Mouse (Mus musculus) limb, embryonic 14.5 days (tissue): ENCODE results near the gene Zfp992. TPM values are rescaled to one million over a fixed set of nuclear protein-coding genes. Genes with fewer than 3 reads are reported as not detected.
"Not testable (repeated sequence)": the region's sequence is repeated elsewhere in the genome, so short reads cannot be mapped to it uniquely, and the experiment has no call there.

Experiments
- ATAC-seq: fragments of 200-750 bp; cut with Nextera tagmentation; 2 replicates; pipeline ENCODE4 v1.8.0; 2017; ENCODE audit warnings: low read depth, moderate number of reproducible peaks, moderate TSS enrichment; ENCODE audit not compliant: low FRiP score
- DNase-seq: peaks from one replicate; pipeline ENCODE4 v3.0.0-alpha.2; 2015; ENCODE audit warnings: low spot score
- H3K27ac ChIP-seq: fragments of 300-500 bp; sonication (generic); replicated peaks from 2 replicates; pipeline ENCODE4 v1.5.1; 2014; ENCODE audit warnings: low read depth, mild to moderate bottlenecking, low read length, moderate library complexity, mixed read lengths
- H3K27me3 ChIP-seq: fragments of 300-500 bp; sonication (generic); 2 replicates; pipeline ENCODE4 v1.6.1; 2014; ENCODE audit warnings: low read length, mixed read lengths; ENCODE audit not compliant: control insufficient read depth, insufficient read depth
- H3K36me3 ChIP-seq: fragments of 300-500 bp; sonication (generic); 2 replicates; pipeline ENCODE4 v1.6.1; 2014; ENCODE audit warnings: mild to moderate bottlenecking, low read length, moderate library complexity, mixed read lengths; ENCODE audit not compliant: control insufficient read depth, insufficient read depth
- H3K4me1 ChIP-seq: fragments of 300-500 bp; sonication (generic); 2 replicates; pipeline ENCODE4 v1.6.1; 2014; ENCODE audit warnings: antibody characterized with exemption, low read length, mixed read lengths; ENCODE audit not compliant: control insufficient read depth, insufficient read depth
- H3K4me2 ChIP-seq: fragments of 300-500 bp; sonication (generic); replicated peaks from 2 replicates; pipeline ENCODE4 v1.6.1; 2014; ENCODE audit warnings: low read depth, mild to moderate bottlenecking, low read length, moderate library complexity; ENCODE audit not compliant: severe bottlenecking
- H3K4me3 ChIP-seq: fragments of 300-500 bp; sonication (generic); replicated peaks from 2 replicates; pipeline ENCODE4 v1.5.1; 2014; ENCODE audit warnings: low read length
- H3K9ac ChIP-seq: fragments of 300-500 bp; sonication (generic); 2 replicates; pipeline ENCODE4 v1.6.1; 2014; ENCODE audit warnings: mild to moderate bottlenecking, low read depth, low read length, moderate library complexity; ENCODE audit not compliant: severe bottlenecking
- H3K9me3 ChIP-seq: fragments of 300-500 bp; sonication (generic); 2 replicates; pipeline ENCODE4 v1.6.1; 2016; ENCODE audit warnings: low read length; ENCODE audit not compliant: control insufficient read depth
- POLR2A ChIP-seq: fragments of 200-500 bp; IDR thresholded peaks from 2 replicates; pipeline ENCODE4 v1.8.0; 2012; ENCODE audit warnings: inconsistent platforms, mild to moderate bottlenecking, moderate library complexity, borderline replicate concordance; ENCODE audit not compliant: insufficient read depth, insufficient read length; ENCODE audit errors: extremely low read depth
- WGBS: fragments of 180-500 bp; shearing (Covaris S2); extraction: QIAGEN DNeasy Blood & Tissue Kit; methylation state at CpG from one replicate; pipeline ENCODE4 v1.1.7; 2014; 5-methylcytosine and 5-hydroxymethylcytosine counted together
- polyA plus RNA-seq, 2 experiments: library from polyadenylated mRNA; depleted of rRNA in 1 of 2; stranded (reverse) in 1 of 2; unstranded in 1 of 2; fragments of >200 nt; fragmentation: Nextera tagmentation in 1 of 2; extraction: Ambion mirVana in 1 of 2; gene quantifications; 2 replicates each; pipeline versions ENCODE4 v1.2.1 to v1.2.3; 2012 to 2014

The Zfp992 gene
- polyA plus RNA-seq, 2 experiments: 2.4 to 4.1 TPM

DNA sequence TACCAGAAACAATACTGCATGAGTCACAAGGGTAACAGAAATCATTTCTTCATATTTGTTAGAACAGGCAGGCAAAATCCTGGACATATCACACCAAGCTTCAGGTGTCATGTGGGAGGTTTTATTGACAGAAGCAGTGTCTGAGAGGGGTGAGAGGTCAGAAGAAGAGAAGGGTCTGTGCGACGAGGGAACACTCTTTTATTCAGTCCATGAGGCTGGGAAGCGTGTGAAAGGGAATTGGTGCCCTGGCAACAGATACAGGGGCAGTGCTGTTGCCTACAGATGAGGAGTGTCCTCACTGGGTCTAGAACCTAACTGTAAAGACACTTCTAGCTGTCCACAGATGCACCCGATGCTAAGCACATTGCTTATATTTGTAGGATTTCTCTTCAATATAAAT is 46.2 kb downstream of the Zfp992 start:
- 71% methylated on average over 4 of the region's 4 CpGs for WGBS
- no peak for TF ChIP-seq POLR2A
- Histone ChIP-seq H3K9me3 (peaks cover 64% of the 10 kb centered on the region), H3K4me1 (no peaks in the 10 kb centered on the region), H3K9ac (no peak overlapping the region), H3K4me3 (no peak overlapping the region), H3K27me3 (no peaks in the 10 kb centered on the region), H3K4me2 (no peak overlapping the region), H3K36me3 (no peaks in the 10 kb centered on the region), H3K27ac (no peak overlapping the region)
- ATAC-seq: no peak
- no peak for DNase-seq

DNA sequence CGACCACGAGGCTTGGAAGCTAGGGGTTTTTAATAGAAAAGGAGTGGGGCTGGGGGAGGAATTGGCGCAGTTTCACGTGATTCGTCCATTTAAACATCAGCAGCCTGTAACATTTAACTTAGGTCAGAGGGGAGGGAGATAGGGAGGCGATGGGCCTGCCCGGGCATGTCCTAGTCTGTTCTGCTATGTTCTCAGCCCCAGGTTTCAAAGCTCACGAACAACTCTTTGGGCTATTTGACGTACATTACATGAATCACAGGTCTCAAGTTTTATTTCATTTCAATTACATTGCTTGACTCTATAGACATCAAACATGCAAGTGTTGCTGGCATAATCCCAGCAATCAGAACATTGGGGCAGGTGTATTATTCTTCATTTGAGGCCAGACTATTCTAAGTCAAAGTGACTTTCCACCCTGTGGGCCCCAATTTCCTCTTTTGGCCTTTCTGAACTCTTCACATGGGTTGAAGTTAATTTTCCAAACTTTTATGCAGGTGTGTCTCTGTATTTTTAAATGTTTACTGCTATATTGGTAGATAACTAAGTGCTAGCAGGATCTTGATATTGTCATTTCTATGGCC is 49.0 kb downstream of the Zfp992 start:
- H3K9ac ChIP-seq, H3K4me1 ChIP-seq, H3K4me2 ChIP-seq, ATAC-seq, DNase-seq, H3K27ac ChIP-seq, H3K27me3 ChIP-seq, H3K36me3 ChIP-seq, H3K4me3 ChIP-seq: not testable (repeated sequence)
- H3K9me3 ChIP-seq: peaks cover 59% of the 10 kb centered on the region
- WGBS: 86% methylated on average over 9 of the region's 9 CpGs

DNA sequence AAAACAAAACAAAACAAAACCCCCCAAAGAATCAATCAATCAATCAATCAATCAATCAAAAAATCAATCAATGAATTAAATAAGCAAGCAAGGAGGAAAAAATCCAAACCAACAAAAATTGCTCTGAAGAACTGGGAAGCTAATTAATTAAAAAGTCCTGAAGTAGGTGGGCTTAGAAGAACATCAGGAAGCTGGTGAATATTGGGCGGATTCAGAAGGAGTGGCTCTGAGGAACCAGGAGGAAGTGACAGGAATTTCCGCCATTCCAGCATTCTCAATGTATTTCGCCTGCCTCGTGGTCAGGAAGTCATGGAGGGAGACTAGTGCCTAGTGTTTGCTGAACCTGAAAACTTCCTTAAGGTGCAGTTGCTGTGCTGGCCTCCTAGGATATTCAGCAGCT is 52.9 kb downstream of the Zfp992 start, which contains the start of gene Zfp981:
Gene Zfp981, plus strand, starts transcription at position 301 of the 400 bp plus-strand sequence.
- H3K9me3 ChIP-seq: peaks cover 30% of the 10 kb centered on the region
- not testable (repeated sequence) for H3K27ac ChIP-seq, H3K4me3 ChIP-seq, H3K36me3 ChIP-seq, DNase-seq, H3K4me1 ChIP-seq, H3K4me2 ChIP-seq, H3K27me3 ChIP-seq, H3K9ac ChIP-seq, ATAC-seq
- 91% methylated on average over 4 of the region's 4 CpGs for WGBS

DNA sequence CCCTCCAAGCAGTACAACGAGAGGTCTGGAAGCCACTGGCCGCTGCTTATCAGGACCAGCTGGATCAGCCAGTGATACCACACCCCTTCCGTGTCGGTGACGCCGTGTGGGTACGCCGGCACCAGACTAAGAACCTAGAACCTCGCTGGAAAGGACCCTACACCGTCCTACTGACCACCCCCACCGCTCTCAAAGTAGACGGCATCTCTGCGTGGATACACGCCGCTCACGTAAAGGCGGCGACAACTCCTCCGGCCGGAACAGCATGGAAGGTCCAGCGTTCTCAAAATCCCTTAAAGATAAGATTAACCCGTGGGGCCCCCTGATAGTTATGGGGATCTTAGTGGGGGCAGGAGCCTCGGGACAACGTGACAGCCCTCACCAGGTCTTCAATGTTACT is 60.2 kb downstream of the Zfp992 start:
- not testable (repeated sequence) for ATAC-seq, H3K36me3 ChIP-seq, H3K9ac ChIP-seq, H3K4me2 ChIP-seq, H3K27ac ChIP-seq, DNase-seq, H3K27me3 ChIP-seq, H3K4me1 ChIP-seq, H3K4me3 ChIP-seq
- peaks cover 13% of the 10 kb centered on the region for H3K9me3 ChIP-seq
- 95% methylated on average over 12 of the region's 24 CpGs for WGBS

DNA sequence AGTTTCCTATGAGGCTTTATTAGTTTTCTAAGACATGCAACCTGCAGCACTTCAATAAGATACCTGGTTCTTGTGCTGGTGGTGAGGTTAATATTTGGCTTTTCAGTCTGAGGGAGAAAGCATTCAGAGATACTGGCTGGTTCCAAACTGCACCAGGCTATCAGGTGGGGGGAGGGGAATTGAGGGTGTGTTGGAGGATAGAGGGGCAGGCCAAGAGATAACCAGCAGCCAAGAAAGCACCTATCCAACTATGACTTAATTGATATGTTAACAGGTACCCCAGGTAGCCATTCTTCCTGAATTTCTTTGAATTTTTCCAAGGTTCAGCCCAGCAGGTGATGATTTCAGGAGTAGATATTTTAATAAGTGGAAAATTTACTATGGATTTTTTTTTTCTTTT is 63.0 kb downstream of the Zfp992 start:
- ATAC-seq, H3K27me3 ChIP-seq, DNase-seq, H3K36me3 ChIP-seq, H3K9ac ChIP-seq, H3K4me2 ChIP-seq, H3K27ac ChIP-seq, H3K4me1 ChIP-seq, H3K4me3 ChIP-seq: not testable (repeated sequence)
- H3K9me3 ChIP-seq: peaks cover 18% of the 10 kb centered on the region

DNA sequence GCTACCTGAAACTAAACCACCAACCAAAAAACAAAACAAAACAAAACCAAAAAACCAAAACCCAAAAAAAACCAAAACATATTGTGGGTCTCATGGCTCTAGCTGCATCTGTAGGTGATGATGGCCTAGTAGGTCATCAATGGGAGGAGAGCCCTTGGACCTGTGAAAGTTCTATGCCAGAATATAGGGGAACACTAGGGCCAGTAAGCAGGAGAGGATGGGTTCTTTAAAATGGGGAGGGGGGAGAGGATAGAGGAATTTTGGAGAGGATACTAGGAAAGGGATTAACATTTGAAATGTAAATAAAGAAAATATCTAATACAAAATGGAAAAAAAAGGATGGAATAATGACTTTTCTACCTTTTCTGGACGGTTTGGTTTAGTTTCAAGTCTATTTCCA is 67.7 kb downstream of the Zfp992 start:
- peaks cover 47% of the 10 kb centered on the region for H3K9me3 ChIP-seq
- H3K27me3 ChIP-seq: no peaks in the 10 kb centered on the region
- no peak for ATAC-seq
- no peaks in the 10 kb centered on the region for H3K4me1 ChIP-seq
- TF ChIP-seq POLR2A: no peak
- H3K27ac ChIP-seq: no peak overlapping the region
- DNase-seq: no peak
- H3K9ac ChIP-seq: no peak overlapping the region
- WGBS: 45% methylated on average over 1 of the region's 1 CpGs
- no peak overlapping the region for H3K4me2 ChIP-seq
- H3K4me3 ChIP-seq: no peak overlapping the region
- no peaks in the 10 kb centered on the region for H3K36me3 ChIP-seq

DNA sequence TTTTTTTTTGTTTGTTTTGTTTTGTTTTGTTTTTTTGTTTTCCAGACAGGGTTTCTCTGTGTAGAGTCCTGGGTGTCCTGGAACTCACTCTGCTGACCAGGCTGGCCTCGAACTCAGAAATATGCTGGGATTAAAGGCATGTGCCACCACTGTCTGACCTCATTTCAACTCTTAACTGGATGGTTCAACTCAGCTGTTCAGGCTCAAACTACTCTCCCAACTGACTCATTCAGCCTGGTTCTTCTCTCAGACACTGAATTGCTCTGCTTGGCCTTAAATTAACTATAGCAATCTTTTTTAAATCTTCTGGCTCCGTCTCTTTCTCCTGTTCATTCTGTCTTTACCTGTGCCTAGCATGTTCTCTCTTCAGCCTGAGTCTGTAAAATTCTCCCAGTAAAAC is 68.3 kb downstream of the Zfp992 start:
- H3K27me3 ChIP-seq, ATAC-seq, H3K4me2 ChIP-seq, DNase-seq, H3K4me3 ChIP-seq, H3K4me1 ChIP-seq, H3K36me3 ChIP-seq, H3K27ac ChIP-seq, H3K9ac ChIP-seq: not testable (repeated sequence)
- WGBS: 66% methylated on average over 2 of the region's 2 CpGs
- peaks cover 48% of the 10 kb centered on the region for H3K9me3 ChIP-seq
